Comparison of ENCODE assay signal across 8 mouse cellular contexts in the genomic region with DNA sequence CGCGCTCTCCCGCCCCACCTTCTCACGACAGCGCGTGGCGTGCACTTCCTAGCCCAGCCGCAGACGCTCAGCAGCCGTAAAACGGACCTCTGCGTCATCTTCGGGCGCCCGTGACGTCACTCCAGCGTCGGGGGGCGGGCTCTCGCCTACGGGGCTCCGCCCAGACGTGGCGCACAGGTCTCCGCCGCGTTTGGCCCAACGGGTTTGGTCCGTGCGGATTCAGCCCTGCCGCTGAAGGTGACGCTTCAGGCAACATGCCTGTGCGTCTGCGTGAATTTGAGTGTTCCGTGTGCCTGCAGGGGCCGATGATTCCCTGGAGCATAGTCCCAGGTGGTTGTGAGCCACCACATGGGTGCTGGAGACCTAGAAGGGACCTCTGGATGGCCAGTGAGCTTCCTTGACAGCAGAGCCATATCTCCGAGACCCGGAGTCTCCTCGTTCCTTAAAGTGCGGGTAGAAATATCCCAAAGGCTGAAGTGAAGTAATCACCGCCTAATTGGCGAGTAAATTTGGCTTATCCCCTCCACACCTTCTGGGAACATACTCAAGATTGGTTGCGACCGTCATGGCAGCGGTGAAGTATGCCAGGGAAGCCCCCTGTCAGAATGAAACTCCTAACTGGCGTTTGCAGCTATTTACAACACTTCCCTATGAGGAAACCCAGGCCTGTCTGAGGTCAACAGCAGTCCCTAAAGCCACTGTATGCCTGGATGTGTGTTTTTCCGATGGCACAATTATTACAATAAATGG. TPM values are rescaled to one million over a fixed set of nuclear protein-coding genes. Genes with fewer than 3 reads are reported as not detected.
A peak's percentile ranks its signal among the peaks of the same experiment; 100 is the strongest.
DNase-seq lines count a peak whose midpoint lies in the region; ATAC-seq and TF ChIP-seq lines count a peak whose summit lies in the region.

Gene Aasdh, minus strand, starts transcription at position 110 of the 750 bp plus-strand sequence.

- TF ChIP-seq CTCF in cortical plate, adult 2 months (IDR thresholded peaks at IDR 0.05; ENCODE audit: extremely low read depth, insufficient read depth, low read length), result no peak

- H3K9me3 ChIP-seq in megakaryocyte, embryonic 14.5 days, result no peaks in the 10 kb centered on the region

- ATAC-seq in activated CD4-positive, CD25-positive, alpha-beta regulatory T cell, adult 4 months, result peak; percentile 97

- peaks cover 27% of the 10 kb centered on the region for H3K36me3 ChIP-seq in megakaryocyte, embryonic 14.5 days (replicated peaks; ENCODE audit: low read length)

- H3K27me3 ChIP-seq in megakaryocyte, embryonic 14.5 days (replicated peaks), result no peaks in the 10 kb centered on the region

- H3K4me1 ChIP-seq in cortical plate, adult 2 months (ENCODE audit: control insufficient read depth, insufficient read depth, low read length), result no peaks in the 10 kb centered on the region; the same call in 1 of the 2 replicates
- peaks cover 29% of the 10 kb centered on the region for H3K4me1 ChIP-seq in megakaryocyte, embryonic 14.5 days

- H3K4me3 ChIP-seq in cortical plate, adult 2 months (ENCODE audit: insufficient read depth, low read length), result peak within 1 kb of the TSS; percentile 73
- H3K4me3 ChIP-seq in megakaryocyte, embryonic 14.5 days (replicated peaks), result peak within 1 kb of the TSS; percentile 94

- peak; percentile 98 for TF ChIP-seq POLR2A in cortical plate, adult 2 months (IDR thresholded peaks at IDR 0.05; ENCODE audit: extremely low read depth, insufficient read depth, low read length)

- peak; percentile 88 to 92 for DNase-seq in gastrocnemius, adult 8-10 months (ENCODE audit: low spot score in 2 of 2)
- peak; percentile 93 for DNase-seq in hindlimb bud, embryonic 11.5 days (ENCODE audit: extremely low spot score, low read depth, low spot score)
- peak; percentile 92 to 96 for DNase-seq in left cerebral cortex, adult 8-10 months (ENCODE audit: low spot score in 2 of 2)
- peak; percentile 96 to 98 for DNase-seq in right cerebral cortex, postnatal 10 days (ENCODE audit: low spot score in 2 of 2)
- DNase-seq in urinary bladder, postnatal 25 days (ENCODE audit: low spot score), result peak; percentile 98

- peak within 1 kb of the TSS; percentile 58 for H3K27ac ChIP-seq in cortical plate, adult 2 months (ENCODE audit: insufficient read depth, low read length)

RNA-seq across cellular contexts. Expression of gene Aasdh, which starts in this region (rescaled TPM):
- 10 to 100 TPM in 1 of 2 experiments, 1 to 10 TPM in 1; 9.3 to 16.3 TPM for polyA plus RNA-seq in activated CD4-positive, CD25-positive, alpha-beta regulatory T cell, adult 4 months (2017; shearing (Covaris generic))
- 21.5 and 27.3 TPM in 2 replicates for polyA plus RNA-seq in cortical plate, adult 2 months (2012; rRNA removed)
- 10 to 100 TPM in 3 of 4 experiments, 1 to 10 TPM in 1; 8.6 to 14.5 (median 12.0) TPM for total RNA-seq in gastrocnemius, adult 8-10 months (2022)
- 10 to 100 TPM; 19.4 to 25.6 (median 21.0) TPM for total RNA-seq in left cerebral cortex, adult 8-10 months (2022)
- 0.31 TPM in 1 of 2 replicates, not detected in the other for polyA plus RNA-seq in megakaryocyte, embryonic 14.5 days (2012; ENCODE audit: insufficient read depth, low replicate concordance)

Comparison
In these comparisons a context has a peak if more than half of its experiments do, and no peak if none do; other contexts are left out.
1. Peak in every context shown above with its lines: DNase-seq, ATAC-seq, H3K4me3 ChIP-seq and H3K27ac ChIP-seq.